Mouse (Mus musculus): ENCODE results near the gene Klhdc3. TPM values are rescaled to one million over a fixed set of nuclear protein-coding genes. Genes with fewer than 3 reads are reported as not detected.

The Klhdc3 gene
- polyA plus RNA-seq, 1 experiment from 2014 or later: 179 TPM

DNA sequence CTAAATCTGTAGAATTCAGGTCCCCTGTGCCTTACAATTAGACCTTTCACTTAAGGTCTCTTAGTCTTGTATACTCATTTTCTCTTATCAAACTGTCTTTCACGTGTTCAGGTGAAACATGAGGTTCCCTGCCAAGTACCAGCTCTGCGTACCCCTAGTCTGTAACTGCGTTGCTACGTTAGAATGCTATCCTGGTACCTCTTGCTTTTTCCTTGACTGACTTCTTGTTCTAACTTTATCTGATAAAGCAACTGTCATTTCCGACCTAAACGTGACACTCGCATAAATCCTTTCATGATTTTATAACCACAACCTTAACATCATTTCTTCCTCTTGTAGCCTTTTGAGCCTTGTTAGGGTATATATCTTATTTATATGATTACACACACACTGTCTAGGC is 31.7 kb upstream of the Klhdc3 start:
- Histone ChIP-seq H3K27me3 (no peaks in the 10 kb centered on the region), H3K4me2 (peak overlapping the region; percentile 98), H3K4me3 (peak overlapping the region; percentile 96), H3K9ac (peak overlapping the region; percentile 88), H3K36me3 (peaks cover 24% of the 10 kb centered on the region), H3K27ac (replicated peaks) (no peak overlapping the region), H3K4me1 (replicated peaks) (peaks cover 25% of the 10 kb centered on the region), H3K9me3 (no peaks in the 10 kb centered on the region)
- WGBS: 79% methylated on average over 7 of the region's 7 CpGs
- ATAC-seq (ENCODE audit: low FRiP score, low read depth): no peak

- ATAC-seq (ENCODE audit: low FRiP score, low read depth): peak; percentile 72
- WGBS: 1% methylated on average over 57 of the region's 76 CpGs
- peaks cover 22% of the 10 kb centered on the region for H3K36me3 ChIP-seq
These were observed 31.0 kb upstream of the Klhdc3 start for GRCm38 (mm10) chr17:46711612-46712271.

GRCm38 (mm10) chr17:46710959-46711597 is 30.4 kb upstream of the Klhdc3 start, which contains the start of gene Pex6:
Pex6 (plus strand) TSS chr17:46711463.
- H3K9me3 ChIP-seq: no peaks in the 10 kb centered on the region
- H3K4me1 ChIP-seq (replicated peaks): peaks cover 28% of the 10 kb centered on the region
- H3K27me3 ChIP-seq: no peaks in the 10 kb centered on the region
- peaks cover 20% of the 10 kb centered on the region for H3K36me3 ChIP-seq
- 8% methylated on average over 36 of the region's 36 CpGs for WGBS
- peak; percentile 93 for ATAC-seq (ENCODE audit: low FRiP score, low read depth)
- H3K27ac ChIP-seq (replicated peaks): peak within 1 kb of the TSS; percentile 83
- peak within 1 kb of the TSS; percentile 88 for H3K9ac ChIP-seq
- peak within 1 kb of the TSS; percentile 98 for H3K4me2 ChIP-seq
- peak within 1 kb of the TSS; percentile 96 for H3K4me3 ChIP-seq

More at GRCm38 (mm10) chr17:46711612-46712271, 31.0 kb upstream of the Klhdc3 start:
- Histone ChIP-seq H3K4me2 (peak overlapping the region; percentile 98), H3K27me3 (no peaks in the 10 kb centered on the region), H3K9ac (peak overlapping the region; percentile 88), H3K4me3 (peak overlapping the region; percentile 96), H3K9me3 (no peaks in the 10 kb centered on the region), H3K27ac (replicated peaks) (peak overlapping the region; percentile 72), H3K4me1 (replicated peaks) (peaks cover 25% of the 10 kb centered on the region)

- no peak overlapping the region for H3K27ac ChIP-seq (replicated peaks)
- H3K9ac ChIP-seq: no peak overlapping the region
- no peak overlapping the region for H3K4me3 ChIP-seq
- WGBS: 94% methylated on average over 14 of the region's 14 CpGs
- no peak for ATAC-seq (ENCODE audit: low FRiP score, low read depth)
- H3K36me3 ChIP-seq: no peaks in the 10 kb centered on the region
- H3K4me1 ChIP-seq (replicated peaks): peaks cover 43% of the 10 kb centered on the region
- no peaks in the 10 kb centered on the region for H3K27me3 ChIP-seq
- peak overlapping the region; percentile 91; the same call in 1 of the 2 replicates for H3K4me2 ChIP-seq
- H3K9me3 ChIP-seq: no peaks in the 10 kb centered on the region
These were observed 25.8 kb upstream of the Klhdc3 start for GRCm38 (mm10) chr17:46706375-46707089.

DNA sequence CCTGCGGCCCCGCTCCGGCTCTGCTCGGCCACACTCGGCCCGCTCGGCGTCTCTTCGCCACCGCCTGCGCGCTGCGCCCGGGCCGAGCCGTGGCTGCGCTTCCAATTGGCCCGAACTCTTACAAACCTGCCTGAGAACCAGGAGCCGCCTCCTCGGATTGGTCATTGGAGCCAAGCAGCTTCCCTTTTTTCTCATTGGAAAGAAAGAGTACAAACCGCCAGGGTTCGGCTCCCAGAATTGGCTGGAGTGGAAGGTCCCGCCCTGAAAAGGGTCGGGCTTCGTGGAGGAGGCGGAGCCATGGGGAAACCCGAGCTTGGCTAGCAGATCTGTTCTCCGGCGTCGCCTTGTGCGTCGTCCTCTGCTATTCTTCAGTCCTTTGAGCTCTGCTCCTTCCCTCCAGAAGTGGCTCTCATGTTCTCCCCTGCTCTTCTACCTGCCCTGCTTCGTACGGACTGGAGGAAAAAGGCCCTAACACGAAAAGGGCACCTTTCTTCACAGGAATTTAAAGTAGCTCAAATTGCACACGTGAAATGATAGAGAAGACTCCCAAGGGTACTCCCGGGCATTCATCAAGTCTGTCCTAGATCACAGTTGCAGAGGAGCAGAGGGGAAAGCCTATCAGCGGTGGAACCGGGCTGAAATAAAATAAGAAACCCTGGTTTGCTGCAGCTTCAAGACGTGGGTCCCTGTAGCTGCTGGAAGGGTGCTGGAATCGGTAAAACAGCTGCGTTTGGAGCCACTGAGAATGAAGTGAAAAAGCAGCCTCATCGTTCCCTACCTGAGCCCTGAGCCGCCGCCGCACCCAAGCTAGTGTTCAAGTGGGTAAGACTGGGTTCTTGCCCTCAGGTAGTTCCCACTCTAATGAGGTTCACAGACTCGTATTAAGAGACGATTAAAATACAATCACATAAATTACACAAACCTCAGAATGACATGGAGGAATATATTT is 24.4 kb upstream of the Klhdc3 start, which contains the start of gene Ppp2r5d:
TSS of gene Ppp2r5d (minus strand) at position 225 of the 949 bp plus-strand sequence.
- WGBS: 2% methylated on average over 48 of the region's 48 CpGs
- Histone ChIP-seq H3K4me3 (peak within 1 kb of the TSS; percentile 98), H3K27ac (replicated peaks) (peak within 1 kb of the TSS; percentile 94), H3K9me3 (no peaks in the 10 kb centered on the region), H3K9ac (peak within 1 kb of the TSS; percentile 90), H3K27me3 (no peaks in the 10 kb centered on the region), H3K36me3 (0 out of 2 replicates have a peak, but pooled peaks cover under 1% of the 10 kb centered on the region), H3K4me1 (replicated peaks) (peaks cover 44% of the 10 kb centered on the region), H3K4me2 (peak within 1 kb of the TSS; percentile 91)
- peak; percentile 97 for ATAC-seq (ENCODE audit: low FRiP score, low read depth)

DNA sequence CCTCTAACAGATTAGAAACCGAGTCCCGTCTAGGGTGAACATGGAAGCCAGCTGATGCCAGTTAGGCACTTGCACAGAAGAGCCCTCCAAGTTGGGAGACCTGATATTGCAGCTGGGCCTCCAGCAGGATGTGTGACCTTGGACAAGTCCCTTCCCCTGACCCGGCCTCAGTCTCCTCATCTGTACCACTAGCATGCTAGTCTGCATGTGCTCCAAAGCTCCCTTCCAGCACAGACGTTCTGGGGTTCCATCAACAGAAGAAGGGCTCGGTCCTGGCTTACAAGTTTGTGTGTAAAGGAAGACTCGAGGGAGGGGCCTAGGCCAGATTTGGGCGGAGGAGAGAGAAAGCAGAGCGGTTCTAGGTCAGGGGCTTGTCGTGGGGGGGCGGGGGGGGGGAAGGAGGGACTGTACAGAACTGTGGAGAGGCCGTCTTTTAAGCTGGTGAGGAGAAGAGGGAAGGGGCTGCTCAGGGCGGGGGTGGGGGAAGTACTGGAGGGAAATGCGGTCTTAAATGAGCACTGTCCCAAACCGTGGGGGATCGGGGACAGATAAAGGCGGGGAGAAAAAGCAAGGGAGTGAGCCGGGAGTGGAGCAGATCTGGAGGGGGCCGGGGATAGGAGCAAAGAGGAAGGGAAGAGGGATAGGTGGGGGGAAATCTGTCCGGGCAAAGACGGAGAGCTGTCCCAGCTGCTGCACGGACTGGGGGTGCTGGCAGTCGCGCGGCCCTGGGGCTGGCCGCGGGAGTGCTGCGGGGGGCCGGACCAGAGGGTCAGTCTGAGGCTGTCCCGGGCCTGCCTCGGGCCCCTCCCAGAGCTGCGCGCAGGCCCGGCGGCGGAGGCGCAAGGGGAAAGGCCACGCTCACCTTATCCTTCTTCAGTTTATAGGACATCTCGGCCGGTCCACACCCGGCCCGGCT is 23.5 kb upstream of the Klhdc3 start:
- Histone ChIP-seq H3K27ac (replicated peaks) (peak overlapping the region; percentile 94), H3K36me3 (peaks cover 5% of the 10 kb centered on the region; the same call in 1 of the 2 replicates), H3K27me3 (no peaks in the 10 kb centered on the region), H3K9ac (peak overlapping the region; percentile 90), H3K9me3 (no peaks in the 10 kb centered on the region), H3K4me2 (peak overlapping the region; percentile 91), H3K4me3 (peak overlapping the region; percentile 98), H3K4me1 (replicated peaks) (peaks cover 44% of the 10 kb centered on the region)
- WGBS: 4% methylated on average over 40 of the region's 41 CpGs
- peak; percentile 75 for ATAC-seq (ENCODE audit: low FRiP score, low read depth)

- WGBS: 82% methylated on average over 5 of the region's 5 CpGs
- Histone ChIP-seq H3K4me2 (peak overlapping the region; percentile 91; the same call in 1 of the 2 replicates), H3K27ac (replicated peaks) (no peak overlapping the region), H3K9me3 (no peaks in the 10 kb centered on the region), H3K36me3 (peaks cover 9% of the 10 kb centered on the region), H3K4me3 (no peak overlapping the region), H3K4me1 (replicated peaks) (peaks cover 44% of the 10 kb centered on the region), H3K9ac (no peak overlapping the region), H3K27me3 (no peaks in the 10 kb centered on the region)
- no peak for ATAC-seq (ENCODE audit: low FRiP score, low read depth)
These were observed 21.8 kb upstream of the Klhdc3 start for GRCm38 (mm10) chr17:46702506-46702905.

DNA sequence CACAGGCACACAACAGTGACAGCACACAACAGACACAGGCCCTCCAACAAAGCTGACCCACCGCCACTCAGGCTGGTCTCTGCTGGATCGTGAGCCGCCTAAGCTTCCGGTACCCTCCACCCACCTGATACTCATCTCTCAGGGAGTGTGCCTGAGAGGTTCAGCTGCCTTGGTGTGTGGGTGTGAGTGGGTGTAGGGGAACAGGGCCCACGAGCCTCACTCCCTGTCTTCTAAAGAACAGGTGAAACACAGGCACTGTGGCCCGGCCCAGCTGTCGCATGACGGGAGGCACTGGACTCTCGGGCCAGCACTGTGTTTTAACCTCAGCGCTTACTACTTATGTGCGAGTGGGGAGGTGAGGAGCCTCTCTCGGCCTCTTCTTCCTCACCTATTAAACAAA is 21.4 kb upstream of the Klhdc3 start:
- no peak overlapping the region for H3K4me3 ChIP-seq
- H3K27me3 ChIP-seq: no peaks in the 10 kb centered on the region
- no peak overlapping the region for H3K9ac ChIP-seq
- H3K36me3 ChIP-seq: peaks cover 9% of the 10 kb centered on the region
- H3K4me1 ChIP-seq (replicated peaks): peaks cover 44% of the 10 kb centered on the region
- 0 out of 2 replicates have a peak overlapping the region, but pooled peaks have one; percentile 7 for H3K4me2 ChIP-seq
- H3K27ac ChIP-seq (replicated peaks): no peak overlapping the region
- H3K9me3 ChIP-seq: no peaks in the 10 kb centered on the region
- 87% methylated on average over 12 of the region's 12 CpGs for WGBS
- ATAC-seq (ENCODE audit: low FRiP score, low read depth): no peak

DNA sequence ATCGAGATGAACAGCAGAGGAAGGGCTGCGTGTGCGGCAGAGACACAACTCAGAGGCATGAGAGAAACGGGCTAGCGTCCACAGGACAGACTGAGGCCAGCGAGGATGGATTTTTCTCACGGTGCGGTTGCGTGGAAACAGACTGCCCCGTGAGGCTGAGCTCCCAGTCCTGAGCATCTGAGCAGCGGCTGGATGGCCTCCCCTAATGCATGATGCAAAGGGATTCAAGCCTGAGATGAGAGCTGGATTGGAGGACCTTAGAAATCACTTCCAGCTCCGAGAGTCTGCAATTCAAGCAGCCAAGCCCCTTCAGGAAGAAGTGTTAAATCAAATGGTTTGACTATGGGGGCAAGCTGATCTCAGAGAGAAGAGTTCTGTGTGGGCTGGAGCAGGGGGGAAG is 20.8 kb upstream of the Klhdc3 start:
- Histone ChIP-seq H3K27me3 (no peaks in the 10 kb centered on the region), H3K4me2 (peak overlapping the region; percentile 1; the same call in 1 of the 2 replicates), H3K27ac (replicated peaks) (peak overlapping the region; percentile 7; the same call in 1 of the 2 replicates), H3K4me3 (no peak overlapping the region), H3K9ac (no peak overlapping the region), H3K9me3 (no peaks in the 10 kb centered on the region), H3K36me3 (peaks cover 9% of the 10 kb centered on the region), H3K4me1 (replicated peaks) (peaks cover 44% of the 10 kb centered on the region)
- 69% methylated on average over 12 of the region's 12 CpGs for WGBS
- no peak for ATAC-seq (ENCODE audit: low FRiP score, low read depth)

GRCm38 (mm10) chr17:46699912-46700311 is 19.2 kb upstream of the Klhdc3 start:
- H3K4me1 ChIP-seq (replicated peaks): peaks cover 32% of the 10 kb centered on the region
- H3K27ac ChIP-seq (replicated peaks): no peak overlapping the region
- peaks cover 9% of the 10 kb centered on the region for H3K36me3 ChIP-seq
- no peak overlapping the region for H3K4me2 ChIP-seq
- H3K9ac ChIP-seq: no peak overlapping the region
- no peaks in the 10 kb centered on the region for H3K9me3 ChIP-seq
- no peak for ATAC-seq (ENCODE audit: low FRiP score, low read depth)
- H3K27me3 ChIP-seq: no peaks in the 10 kb centered on the region
- WGBS: 92% methylated on average over 3 of the region's 3 CpGs
- no peak overlapping the region for H3K4me3 ChIP-seq
